Mouse (Mus musculus) NIH3T3 (cell line): ENCODE measurements at regions not wholly inside any gene's neighbourhood (a gene's known extent, or its start where the extent isn't known, plus 50 kb on each side); places are given as distances from the start of the nearest gene placed in this dataset.

Source experiments
- DNase-seq: peaks from one replicate; pipeline ENCODE4 v3.0.0-alpha.2; 2012; ENCODE audit warnings: low read depth

GRCm38 (mm10) chr4:95395746-95396145, 161.6 kb upstream of the Fggy start:
- peak; percentile 78 for DNase-seq

GRCm38 (mm10) chr4:95398301-95398700, 159.0 kb upstream of the Fggy start:
- peak; percentile 45 for DNase-seq

- no peak for DNase-seq
Measured at GRCm38 (mm10) chr4:95402273-95402672, 155.0 kb upstream of the Fggy start.

- DNase-seq: peak; percentile 72
Measured at GRCm38 (mm10) chr4:95417075-95417474, 140.2 kb upstream of the Fggy start.

- peak; percentile 74 for DNase-seq
Measured at GRCm38 (mm10) chr4:95426563-95426962, 130.7 kb upstream of the Fggy start.

- DNase-seq: peak; percentile 78
Measured at GRCm38 (mm10) chr4:95434543-95434942, 122.8 kb upstream of the Fggy start.

- no peak for DNase-seq
Measured at GRCm38 (mm10) chr4:95435080-95435479, 122.2 kb upstream of the Fggy start.

- peak; percentile 17 for DNase-seq
Measured at GRCm38 (mm10) chr4:95439834-95440233, 117.5 kb upstream of the Fggy start.

GRCm38 (mm10) chr4:95443854-95444811, 113.2 kb upstream of the Fggy start:
- no peak for DNase-seq

- no peak for DNase-seq
Measured at GRCm38 (mm10) chr4:95450286-95450685, 107.0 kb upstream of the Fggy start.

- DNase-seq: no peak
Measured at GRCm38 (mm10) chr4:95451831-95452230, 105.5 kb upstream of the Fggy start.

- DNase-seq: peak; percentile 18
Measured at GRCm38 (mm10) chr4:95456318-95456717, 101.0 kb upstream of the Fggy start.

- no peak for DNase-seq
Measured at GRCm38 (mm10) chr4:95456943-95457342, 100.4 kb upstream of the Fggy start.

GRCm38 (mm10) chr4:95462476-95462875, 94.8 kb upstream of the Fggy start:
- peak; percentile 81 for DNase-seq

- DNase-seq: peak; percentile 64
Measured at GRCm38 (mm10) chr4:95463082-95463825, 94.1 kb upstream of the Fggy start.

GRCm38 (mm10) chr4:95466647-95467046, 90.7 kb upstream of the Fggy start:
- DNase-seq: no peak

GRCm38 (mm10) chr4:95467526-95467925, 89.8 kb upstream of the Fggy start:
- DNase-seq: no peak

- no peak for DNase-seq
Measured at GRCm38 (mm10) chr4:95474726-95475406, 82.4 kb upstream of the Fggy start.

- DNase-seq: no peak
Measured at GRCm38 (mm10) chr4:95476071-95476724, 81.1 kb upstream of the Fggy start.

GRCm38 (mm10) chr4:95483571-95483970, 73.7 kb upstream of the Fggy start:
- DNase-seq: peak; percentile 88

- no peak for DNase-seq
Measured at GRCm38 (mm10) chr4:95487323-95487722, 70.0 kb upstream of the Fggy start.

GRCm38 (mm10) chr4:95487969-95488368, 69.3 kb upstream of the Fggy start:
- no peak for DNase-seq
